Mouse (Mus musculus) bone marrow macrophage, adult 2 months (primary cell): ENCODE measurements around the gene Cd47.

ENCODE experiments used
- CTCF ChIP-seq: IDR thresholded peaks from 2 replicates; pipeline ENCODE4 v1.5.1; 2012; ENCODE audit warnings: low read depth, mild to moderate bottlenecking, low read length, moderate library complexity
- POLR2A ChIP-seq: IDR thresholded peaks from 2 replicates; pipeline ENCODE4 v1.6.1; 2012; ENCODE audit warnings: mild to moderate bottlenecking, low read depth, low read length, borderline replicate concordance

- TF ChIP-seq CTCF = no peak
- no peak for TF ChIP-seq POLR2A
These were observed 162.0 kb downstream of the Cd47 start for GRCm38 (mm10) chr16:49962305-49962704.
